Mouse (Mus musculus) olfactory bulb, adult 2 months (tissue): ENCODE results near the gene Gm28168. TPM values are rescaled to one million over a fixed set of nuclear protein-coding genes. Genes with fewer than 3 reads are reported as not detected.
"Not testable (repeated sequence)": the region's sequence is repeated elsewhere in the genome, so short reads cannot be mapped to it uniquely, and the experiment has no call there.

Experiments used
- H3K27ac ChIP-seq: fragments of 200-500 bp; 2 replicates; pipeline ENCODE4 v1.5.1; 2012; ENCODE audit warnings: low read depth, low read length; ENCODE audit not compliant: insufficient read depth
- H3K4me1 ChIP-seq: fragments of 200-500 bp; 2 replicates; pipeline ENCODE4 v1.6.1; 2012; ENCODE audit warnings: low read length; ENCODE audit not compliant: control insufficient read depth, insufficient read depth
- H3K4me3 ChIP-seq: fragments of 200-500 bp; 2 replicates; pipeline ENCODE4 v1.5.1; 2012; ENCODE audit warnings: mild to moderate bottlenecking, low read depth, low read length, moderate library complexity; ENCODE audit not compliant: insufficient read depth
- CTCF ChIP-seq: fragments of 200-500 bp; IDR thresholded peaks from 2 replicates; pipeline ENCODE4 v1.5.1; 2012; ENCODE audit warnings: low read depth, mild to moderate bottlenecking, low read length, moderate library complexity; ENCODE audit not compliant: insufficient read depth
- POLR2A ChIP-seq: fragments of 200-500 bp; IDR thresholded peaks from 2 replicates; pipeline ENCODE4 v1.6.1; 2012; ENCODE audit warnings: mild to moderate bottlenecking, low read depth, low read length, moderate library complexity; ENCODE audit not compliant: insufficient read depth
- WGBS: fragments of 180-500 bp; shearing (Covaris S2); methylation state at CpG from one replicate; pipeline ENCODE4 v1.1.7; 2018; 5-methylcytosine and 5-hydroxymethylcytosine counted together
- polyA plus RNA-seq: library from polyadenylated mRNA; stranded (reverse); fragments of >200 nt; gene quantifications from 2 replicates; pipeline ENCODE4 v1.2.4, GENCODE M21; 2012; ENCODE audit warnings: low replicate concordance; ENCODE audit not compliant: missing spikeins, insufficient read depth, insufficient read length

The Gm28168 gene
- not detected in 2 replicates for polyA plus RNA-seq

DNA sequence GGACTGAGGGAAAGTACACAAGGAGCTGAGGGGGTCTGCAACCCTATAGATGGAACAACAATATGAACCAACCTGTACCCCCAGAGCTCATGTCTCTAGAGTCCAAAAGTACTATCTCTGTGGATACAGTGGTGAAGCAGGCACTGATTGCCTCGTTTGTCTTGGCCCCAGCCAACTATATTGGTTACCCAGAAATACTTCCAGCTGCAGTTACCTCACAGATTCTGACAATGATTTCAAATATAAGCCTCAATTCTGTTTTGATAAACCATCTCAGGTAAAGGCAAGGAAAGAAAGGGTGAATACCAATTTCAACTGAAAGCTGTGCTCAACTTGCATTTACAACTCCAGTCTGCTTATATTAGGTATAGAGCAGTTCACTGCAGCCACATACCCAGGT lies at the start of gene Gm28168:
Gene Gm28168, plus strand, starts transcription at position 301 of the 400 bp plus-strand sequence.
- not testable (repeated sequence) for H3K4me3 ChIP-seq, H3K4me1 ChIP-seq, H3K27ac ChIP-seq
- 47% methylated on average over 1 of the region's 1 CpGs for WGBS

DNA sequence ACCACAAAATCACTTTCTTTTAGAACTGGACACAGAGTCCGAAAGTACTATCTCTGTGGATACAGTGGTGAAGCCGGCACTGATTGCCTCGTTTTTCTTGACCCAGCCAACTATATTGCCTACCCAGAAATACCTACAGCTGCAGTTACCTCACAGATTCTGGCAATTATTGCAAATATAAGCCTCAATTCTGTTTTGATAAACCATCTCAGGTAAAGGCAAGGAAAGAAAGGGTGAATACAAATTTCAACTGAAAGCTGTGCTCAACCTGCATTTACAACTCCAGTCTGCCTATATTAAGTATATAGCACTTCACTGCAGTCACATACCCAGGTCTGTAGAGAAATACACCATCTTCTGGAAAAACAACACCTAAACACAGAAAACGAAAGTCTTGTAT lies 37.8 kb downstream of the Gm28168 start, which contains the start of gene Gm7145:
Gene Gm7145, plus strand, starts transcription at position 301 of the 400 bp plus-strand sequence.
- H3K4me3 ChIP-seq = no peak within 1 kb of the TSS
- TF ChIP-seq POLR2A (no peak), CTCF (no peak)
- WGBS = 76% methylated on average over 4 of the region's 4 CpGs
- H3K4me1 ChIP-seq = no peaks in the 10 kb centered on the region
- no peak within 1 kb of the TSS for H3K27ac ChIP-seq

Other genes with a start within 250 kb of the Gm28168 start
- not detected in 2 replicates for gene Gm28363, start 230.9 kb upstream of the Gm28168 start, polyA plus RNA-seq
- not detected in 2 replicates for gene B020011L13Rik, start 146.9 kb upstream of the Gm28168 start, polyA plus RNA-seq
- not detected in 2 replicates for gene Gm28360, start 97.9 kb upstream of the Gm28168 start, polyA plus RNA-seq
- gene Gm7145, start 37.9 kb downstream of the Gm28168 start, polyA plus RNA-seq = not detected in 2 replicates
- not detected in 2 replicates for gene Gm29106, start 248.5 kb downstream of the Gm28168 start, polyA plus RNA-seq